Mouse (Mus musculus) neural tube, embryonic 15.5 days (tissue): ENCODE results near the gene Samd4. TPM values are rescaled to one million over a fixed set of nuclear protein-coding genes. Genes with fewer than 3 reads are reported as not detected.

Source experiments
- ATAC-seq: fragments of 200-750 bp; cut with Nextera tagmentation; 2 replicates; pipeline ENCODE4 v1.8.0; 2017; ENCODE audit warnings: mild to moderate bottlenecking, moderate TSS enrichment, moderate library complexity; ENCODE audit not compliant: low FRiP score
- H3K27ac ChIP-seq: fragments of 300-500 bp; sonication (generic); replicated peaks from 2 replicates; pipeline ENCODE4 v1.5.1; 2015; ENCODE audit warnings: mild to moderate bottlenecking, inconsistent platforms
- H3K27me3 ChIP-seq: fragments of 300-500 bp; sonication (generic); replicated peaks from 2 replicates; pipeline ENCODE4 v1.6.1; 2015; ENCODE audit warnings: inconsistent platforms
- H3K36me3 ChIP-seq: fragments of 300-500 bp; sonication (generic); 2 replicates; pipeline ENCODE4 v1.6.1; 2015; ENCODE audit warnings: inconsistent platforms
- H3K4me1 ChIP-seq: fragments of 300-500 bp; sonication (generic); 2 replicates; pipeline ENCODE4 v1.6.1; 2015; ENCODE audit warnings: inconsistent platforms
- H3K4me2 ChIP-seq: fragments of 300-500 bp; sonication (generic); 2 replicates; pipeline ENCODE4 v1.6.1; 2015; ENCODE audit warnings: inconsistent platforms, mild to moderate bottlenecking, moderate library complexity
- H3K4me3 ChIP-seq: fragments of 300-500 bp; sonication (generic); replicated peaks from 2 replicates; pipeline ENCODE4 v1.5.1; 2015; ENCODE audit warnings: mild to moderate bottlenecking, inconsistent platforms
- H3K9ac ChIP-seq: fragments of 300-500 bp; sonication (generic); replicated peaks from 2 replicates; pipeline ENCODE4 v1.6.1; 2015; ENCODE audit warnings: mild to moderate bottlenecking, inconsistent platforms
- H3K9me3 ChIP-seq: fragments of 300-500 bp; sonication (generic); replicated peaks from 2 replicates; pipeline ENCODE4 v1.6.1; 2016; ENCODE audit warnings: inconsistent platforms
- WGBS: fragments of 180-500 bp; shearing (Covaris S2); methylation state at CpG from one replicate; pipeline ENCODE4 v1.1.7; 2015; ENCODE audit warnings: mixed read lengths; 5-methylcytosine and 5-hydroxymethylcytosine counted together
- polyA plus RNA-seq: library from polyadenylated mRNA; unstranded; fragments of >200 nt; fragmentation: Nextera tagmentation; extraction: Ambion mirVana; gene quantifications from 2 replicates; pipeline ENCODE4 v1.2.1, GENCODE M21; 2015

Samd4 gene
- polyA plus RNA-seq, 1 experiment from 2014 or later, result 5.1 TPM

GRCm38 (mm10) chr14:46959831-46960230 lies 77.2 kb downstream of the Samd4 start:
- Histone ChIP-seq H3K4me2 (no peak overlapping the region), H3K27ac (no peak overlapping the region), H3K36me3 (no peaks in the 10 kb centered on the region), H3K9ac (no peak overlapping the region), H3K4me3 (no peak overlapping the region), H3K4me1 (no peaks in the 10 kb centered on the region), H3K27me3 (no peaks in the 10 kb centered on the region), H3K9me3 (no peaks in the 10 kb centered on the region)
- no peak for ATAC-seq
- WGBS, result 91% methylated on average over 2 of the region's 2 CpGs

DNA sequence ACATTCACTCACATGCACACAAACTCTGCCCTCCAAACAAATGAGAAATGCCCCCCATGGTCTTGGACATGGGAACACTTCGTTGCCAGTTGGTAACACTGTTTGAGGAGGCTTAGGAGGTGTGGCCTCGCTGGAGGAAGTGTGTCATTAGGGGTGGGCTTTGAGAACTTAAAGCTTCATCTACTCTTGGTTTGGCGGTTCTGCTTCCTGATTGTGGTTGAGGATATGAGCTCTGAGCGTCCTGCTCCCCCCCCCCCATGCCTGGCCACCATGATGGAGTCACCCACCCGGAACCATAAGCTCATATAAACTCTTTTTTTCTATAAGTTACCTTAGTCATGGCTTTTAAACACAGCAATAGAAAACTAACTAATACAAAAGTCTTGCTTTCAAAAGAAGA lies 80.2 kb downstream of the Samd4 start:
- Histone ChIP-seq H3K9ac (no peak overlapping the region), H3K4me3 (no peak overlapping the region), H3K27ac (no peak overlapping the region), H3K4me1 (no peaks in the 10 kb centered on the region), H3K4me2 (no peak overlapping the region), H3K27me3 (no peaks in the 10 kb centered on the region), H3K36me3 (no peaks in the 10 kb centered on the region), H3K9me3 (no peaks in the 10 kb centered on the region)
- WGBS, result 90% methylated on average over 5 of the region's 5 CpGs
- ATAC-seq, result no peak

DNA sequence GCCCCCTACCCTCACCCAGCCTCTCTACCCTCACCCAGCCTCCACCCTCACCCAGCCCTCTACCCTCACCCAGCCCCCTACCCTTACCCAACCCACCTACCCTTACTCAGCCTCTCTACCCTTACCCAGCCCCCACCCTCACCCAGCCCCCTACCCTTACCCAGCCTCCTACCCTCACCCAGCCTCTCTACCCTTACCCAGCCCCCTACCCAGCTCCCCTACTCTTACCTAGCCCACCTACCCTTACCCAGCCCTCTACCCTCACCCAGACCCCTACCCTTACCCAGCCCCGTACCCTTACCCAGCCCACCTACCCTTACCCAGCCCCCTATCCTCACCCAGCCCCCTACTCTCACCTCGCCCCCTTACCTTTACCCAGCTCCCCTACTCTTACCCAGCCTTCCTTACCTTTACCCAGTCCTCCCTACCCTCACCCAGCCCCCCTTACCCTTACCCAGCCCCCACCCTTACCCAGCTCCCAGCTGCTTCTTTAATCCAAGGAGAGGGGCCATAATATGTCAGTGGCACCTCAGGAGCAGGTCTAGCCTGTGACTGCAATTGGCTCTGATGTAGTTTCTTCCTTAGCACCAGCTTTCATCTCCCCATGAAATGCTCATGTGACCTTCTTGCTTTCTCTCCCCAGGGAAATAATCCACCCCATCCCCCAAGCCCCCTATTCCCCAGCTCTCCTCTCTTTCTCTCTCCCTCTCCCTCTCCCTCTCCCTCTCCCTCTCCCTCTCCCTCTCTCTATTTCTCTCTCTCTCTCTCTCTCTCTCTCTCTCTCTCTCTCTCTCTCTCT lies 81.6 kb downstream of the Samd4 start:
- Histone ChIP-seq H3K4me1 (no peaks in the 10 kb centered on the region), H3K9ac (no peak overlapping the region), H3K27ac (no peak overlapping the region), H3K4me2 (no peak overlapping the region), H3K9me3 (no peaks in the 10 kb centered on the region), H3K27me3 (no peaks in the 10 kb centered on the region), H3K4me3 (no peak overlapping the region), H3K36me3 (no peaks in the 10 kb centered on the region)
- ATAC-seq, result no peak
- WGBS, result 95% methylated on average over 2 of the region's 2 CpGs

GRCm38 (mm10) chr14:46966206-46966605 lies 83.6 kb downstream of the Samd4 start:
- no peaks in the 10 kb centered on the region for H3K27me3 ChIP-seq
- 83% methylated on average over 10 of the region's 10 CpGs for WGBS
- no peak overlapping the region for H3K27ac ChIP-seq
- H3K36me3 ChIP-seq, result no peaks in the 10 kb centered on the region
- ATAC-seq, result no peak
- H3K4me2 ChIP-seq, result no peak overlapping the region
- no peaks in the 10 kb centered on the region for H3K9me3 ChIP-seq
- H3K4me3 ChIP-seq, result no peak overlapping the region
- H3K9ac ChIP-seq, result no peak overlapping the region
- peaks cover 4% of the 10 kb centered on the region; the same call in 1 of the 2 replicates for H3K4me1 ChIP-seq

DNA sequence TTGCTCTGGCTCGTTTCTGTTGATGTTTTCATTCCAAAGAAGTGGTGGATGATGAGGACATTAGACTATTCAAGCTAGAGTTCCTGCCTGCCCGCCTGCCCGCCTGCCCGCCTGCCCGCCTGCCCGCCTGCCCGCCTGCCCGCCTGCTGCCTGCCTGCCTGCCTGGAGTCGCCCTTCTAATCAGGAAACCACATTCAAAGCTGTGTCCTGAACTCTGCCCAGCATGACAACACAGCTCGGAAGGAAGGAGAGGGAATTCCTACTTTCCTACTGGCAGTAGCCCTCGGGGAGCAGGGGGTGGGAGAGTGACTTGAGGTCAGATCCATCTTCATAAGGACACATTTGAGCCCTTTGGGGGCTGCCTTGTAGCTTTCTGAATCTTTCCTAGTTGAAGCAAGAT lies 85.4 kb downstream of the Samd4 start:
- no peaks in the 10 kb centered on the region for H3K27me3 ChIP-seq
- no peak overlapping the region for H3K4me2 ChIP-seq
- ATAC-seq, result no peak
- no peak overlapping the region for H3K9ac ChIP-seq
- no peak overlapping the region for H3K4me3 ChIP-seq
- WGBS, result 81% methylated on average over 11 of the region's 11 CpGs
- peaks cover 4% of the 10 kb centered on the region; the same call in 1 of the 2 replicates for H3K4me1 ChIP-seq
- H3K9me3 ChIP-seq, result no peaks in the 10 kb centered on the region
- no peaks in the 10 kb centered on the region for H3K36me3 ChIP-seq
- H3K27ac ChIP-seq, result no peak overlapping the region

- Histone ChIP-seq H3K27me3 (no peaks in the 10 kb centered on the region), H3K27ac (no peak overlapping the region), H3K9me3 (no peaks in the 10 kb centered on the region), H3K4me3 (no peak overlapping the region), H3K4me1 (peaks cover 4% of the 10 kb centered on the region; the same call in 1 of the 2 replicates), H3K9ac (no peak overlapping the region), H3K4me2 (no peak overlapping the region), H3K36me3 (no peaks in the 10 kb centered on the region)
- 70% methylated on average over 3 of the region's 3 CpGs for WGBS
- peak; percentile 47; the same call in 1 of the 2 replicates for ATAC-seq
Observed at GRCm38 (mm10) chr14:46970673-46971072, 88.0 kb downstream of the Samd4 start.

GRCm38 (mm10) chr14:46971802-46972201 lies 89.1 kb downstream of the Samd4 start:
- Histone ChIP-seq H3K36me3 (no peaks in the 10 kb centered on the region), H3K4me2 (no peak overlapping the region), H3K9me3 (no peaks in the 10 kb centered on the region), H3K9ac (no peak overlapping the region), H3K4me1 (peaks cover 4% of the 10 kb centered on the region; the same call in 1 of the 2 replicates), H3K27me3 (no peaks in the 10 kb centered on the region), H3K27ac (no peak overlapping the region), H3K4me3 (no peak overlapping the region)
- ATAC-seq, result no peak
- WGBS, result 90% methylated on average over 2 of the region's 2 CpGs

- no peak overlapping the region for H3K9ac ChIP-seq
- no peak overlapping the region for H3K4me2 ChIP-seq
- H3K27me3 ChIP-seq, result no peaks in the 10 kb centered on the region
- no peaks in the 10 kb centered on the region for H3K9me3 ChIP-seq
- no peaks in the 10 kb centered on the region for H3K36me3 ChIP-seq
- H3K4me1 ChIP-seq, result peaks cover 4% of the 10 kb centered on the region; the same call in 1 of the 2 replicates
- H3K27ac ChIP-seq, result no peak overlapping the region
- no peak for ATAC-seq
- 71% methylated on average over 9 of the region's 9 CpGs for WGBS
- no peak overlapping the region for H3K4me3 ChIP-seq
Observed at GRCm38 (mm10) chr14:46974874-46975273, 92.2 kb downstream of the Samd4 start.

GRCm38 (mm10) chr14:46975969-46976368 lies 93.3 kb downstream of the Samd4 start:
- no peaks in the 10 kb centered on the region for H3K36me3 ChIP-seq
- H3K9me3 ChIP-seq, result no peaks in the 10 kb centered on the region
- H3K4me1 ChIP-seq, result no peaks in the 10 kb centered on the region
- ATAC-seq, result no peak
- 88% methylated on average over 4 of the region's 4 CpGs for WGBS
- no peaks in the 10 kb centered on the region for H3K27me3 ChIP-seq
- H3K4me3 ChIP-seq, result no peak overlapping the region
- H3K4me2 ChIP-seq, result no peak overlapping the region
- H3K27ac ChIP-seq, result no peak overlapping the region
- H3K9ac ChIP-seq, result no peak overlapping the region

GRCm38 (mm10) chr14:46976712-46977111 lies 94.1 kb downstream of the Samd4 start:
- Histone ChIP-seq H3K9ac (no peak overlapping the region), H3K27ac (no peak overlapping the region), H3K9me3 (no peaks in the 10 kb centered on the region), H3K36me3 (no peaks in the 10 kb centered on the region), H3K4me2 (no peak overlapping the region), H3K4me1 (no peaks in the 10 kb centered on the region), H3K4me3 (no peak overlapping the region), H3K27me3 (no peaks in the 10 kb centered on the region)
- WGBS, result 90% methylated on average over 11 of the region's 11 CpGs
- no peak for ATAC-seq

- 0 out of 2 replicates have a peak, but pooled peaks cover 4% of the 10 kb centered on the region for H3K4me1 ChIP-seq
- 72% methylated on average over 10 of the region's 10 CpGs for WGBS
- H3K4me2 ChIP-seq, result no peak overlapping the region
- H3K27me3 ChIP-seq, result no peaks in the 10 kb centered on the region
- H3K36me3 ChIP-seq, result no peaks in the 10 kb centered on the region
- H3K27ac ChIP-seq, result no peak overlapping the region
- no peak overlapping the region for H3K4me3 ChIP-seq
- no peak for ATAC-seq
- no peak overlapping the region for H3K9ac ChIP-seq
- no peaks in the 10 kb centered on the region for H3K9me3 ChIP-seq
Observed at GRCm38 (mm10) chr14:46977660-46978059, 95.0 kb downstream of the Samd4 start.

GRCm38 (mm10) chr14:46979172-46979571 lies 96.5 kb downstream of the Samd4 start:
- Histone ChIP-seq H3K36me3 (no peaks in the 10 kb centered on the region), H3K27me3 (no peaks in the 10 kb centered on the region), H3K9me3 (no peaks in the 10 kb centered on the region), H3K4me1 (0 out of 2 replicates have a peak, but pooled peaks cover 4% of the 10 kb centered on the region), H3K4me2 (no peak overlapping the region), H3K27ac (no peak overlapping the region), H3K9ac (no peak overlapping the region), H3K4me3 (no peak overlapping the region)
- ATAC-seq, result no peak
- 87% methylated on average over 5 of the region's 5 CpGs for WGBS
